Mouse (Mus musculus) left cerebral cortex, adult 2 months (tissue): ENCODE results near the gene Olfr645. TPM values are rescaled to one million over a fixed set of nuclear protein-coding genes. Genes with fewer than 3 reads are reported as not detected.

Experiments used
- DNase-seq, 2 experiments: peaks; one replicate each; pipeline ENCODE4 v3.0.0; 2021 to 2022; ENCODE audit warnings: low spot score in 2 of 2, mixed read lengths in 1 of 2; ENCODE audit errors: extremely low spot score in 1 of 2
- H3K27ac ChIP-seq: fragments of 200-600 bp; 2 replicates; pipeline ENCODE4 v1.8.1; 2022
- H3K4me3 ChIP-seq: fragments of 200-600 bp; 2 replicates; pipeline ENCODE4 v1.8.1; 2022
- CTCF ChIP-seq: fragments of 200-600 bp; IDR thresholded peaks from 2 replicates; pipeline ENCODE4 v1.8.1; 2022; ENCODE audit warnings: antibody characterized with exemption, mild to moderate bottlenecking, moderate library complexity
- intact Hi-C: fragments of 180-260 bp; cut with DNase I; formaldehyde crosslinking; loops from one replicate; pipeline ENCODE4 v1.15.1; 2025
- long read RNA-seq, 2 experiments: library from polyadenylated mRNA; stranded (forward); transcript quantifications; one replicate each; pipeline ENCODE4 v2.0.0; 2021; ENCODE audit warnings: borderline mapping rate in 2 of 2
- total RNA-seq, 2 experiments: library from RNA; stranded (reverse); gene quantifications; 2 replicates each; pipeline ENCODE4 v1.2.3; 2021

Gene Olfr645
- not detected for total RNA-seq
- long read RNA-seq, experiment 1, result 0 reads
- long read RNA-seq, experiment 2, result 0 reads

DNA sequence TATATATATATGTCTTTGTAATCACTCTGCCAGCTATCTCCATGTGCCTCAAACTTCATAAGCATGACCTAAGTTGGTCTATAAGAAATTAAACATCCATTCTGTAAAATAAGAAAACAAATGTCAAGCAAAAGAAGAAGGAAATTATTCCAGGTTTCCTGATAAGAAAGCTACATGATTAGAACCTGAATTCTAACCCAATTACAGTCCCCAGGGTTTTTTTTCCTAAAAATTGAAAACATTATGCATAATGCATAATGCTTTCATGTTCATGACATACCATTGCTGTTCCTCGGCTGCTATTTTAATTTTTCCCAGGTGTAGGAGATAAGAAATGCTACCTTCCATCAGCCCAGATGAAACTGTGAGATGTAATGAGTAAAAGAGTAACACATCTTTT lies at the start of gene Olfr645:
Gene Olfr645, minus strand, starts transcription at position 101 of the 400 bp plus-strand sequence.
- no peak for TF ChIP-seq CTCF
- Histone ChIP-seq H3K27ac (no peak within 1 kb of the TSS), H3K4me3 (no peak within 1 kb of the TSS)
- no peak for DNase-seq
- intact Hi-C loops, result no loop called here

GRCm38 (mm10) chr7:104129726-104130125 lies 44.5 kb upstream of the Olfr645 start, which contains the start of gene Ubqln5:
TSS of gene Ubqln5 (minus strand) at chr7:104129826.
- no peak within 1 kb of the TSS for H3K4me3 ChIP-seq
- intact Hi-C loops, result no loop called here
- TF ChIP-seq CTCF, result no peak
- DNase-seq, result no peak
- H3K27ac ChIP-seq, result no peak within 1 kb of the TSS

DNA sequence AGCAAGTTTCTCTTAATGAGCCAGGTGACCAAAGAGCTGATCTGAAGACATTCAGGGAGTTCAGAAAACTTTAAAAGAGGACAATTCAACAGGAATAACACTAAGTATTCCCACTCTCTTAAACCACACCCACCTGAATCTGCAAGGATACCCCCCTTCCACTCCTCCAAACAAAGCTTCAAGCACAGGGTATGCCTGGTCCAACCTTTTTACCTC lies 19.4 kb upstream of the Olfr645 start, which contains the start of gene Olfr646:
Gene Olfr646, plus strand, starts transcription at position 117 of the 216 bp plus-strand sequence.
- TF ChIP-seq CTCF, result no peak
- Histone ChIP-seq H3K4me3 (no peak within 1 kb of the TSS), H3K27ac (no peak within 1 kb of the TSS)
- intact Hi-C loops, result no loop called here
- no peak for DNase-seq

DNA sequence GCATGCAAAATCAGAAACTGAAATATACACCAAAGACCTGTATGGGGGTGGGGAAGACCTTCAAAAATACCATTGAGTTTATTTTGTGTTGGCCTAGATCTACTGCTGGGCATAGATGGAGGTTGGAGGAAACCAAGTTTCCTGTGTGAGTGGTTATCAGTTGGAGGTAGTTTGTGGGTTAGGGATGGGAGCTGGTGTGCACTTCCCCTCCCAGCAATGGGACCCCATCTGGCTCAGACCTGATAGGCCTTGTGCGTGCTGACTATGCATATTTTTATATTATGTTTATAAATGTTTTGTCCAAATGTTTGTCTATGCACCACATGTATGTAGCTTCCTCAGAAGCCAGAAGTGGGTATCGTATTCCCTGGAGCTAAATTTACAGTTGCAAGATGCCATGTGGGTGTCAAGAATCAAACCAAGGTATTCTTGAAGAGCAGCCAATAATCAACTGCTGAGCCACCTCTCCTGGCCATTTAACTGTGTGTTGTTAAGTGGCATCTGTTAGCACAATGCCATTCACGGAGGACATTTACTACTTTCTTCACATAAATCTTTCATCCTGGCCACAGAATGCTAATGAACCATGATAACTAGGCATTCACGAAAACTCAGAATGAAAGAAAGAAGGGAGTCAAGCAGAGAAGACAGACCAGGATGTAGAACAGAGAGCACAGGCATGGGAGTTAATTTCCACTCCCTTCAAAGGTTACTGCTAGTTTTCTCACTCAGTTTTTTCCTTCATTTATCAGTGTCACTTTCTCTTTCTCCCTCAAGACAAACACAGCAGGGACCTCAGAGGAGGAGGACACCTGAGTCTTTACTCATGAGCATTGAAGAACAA lies 18.9 kb upstream of the Olfr645 start:
- no peak for TF ChIP-seq CTCF
- no peak for DNase-seq
- intact Hi-C loops, result no loop called here
- Histone ChIP-seq H3K27ac (no peak overlapping the region), H3K4me3 (no peak overlapping the region)

- intact Hi-C loops, result no loop called here
- TF ChIP-seq CTCF, result no peak
- no peak for DNase-seq
- Histone ChIP-seq H3K27ac (no peak within 1 kb of the TSS), H3K4me3 (no peak within 1 kb of the TSS)
These were observed 13.5 kb downstream of the Olfr645 start, which contains the start of gene Olfr644 for GRCm38 (mm10) chr7:104071769-104072168. TSS of gene Olfr644 (minus strand) at chr7:104071869.

DNA sequence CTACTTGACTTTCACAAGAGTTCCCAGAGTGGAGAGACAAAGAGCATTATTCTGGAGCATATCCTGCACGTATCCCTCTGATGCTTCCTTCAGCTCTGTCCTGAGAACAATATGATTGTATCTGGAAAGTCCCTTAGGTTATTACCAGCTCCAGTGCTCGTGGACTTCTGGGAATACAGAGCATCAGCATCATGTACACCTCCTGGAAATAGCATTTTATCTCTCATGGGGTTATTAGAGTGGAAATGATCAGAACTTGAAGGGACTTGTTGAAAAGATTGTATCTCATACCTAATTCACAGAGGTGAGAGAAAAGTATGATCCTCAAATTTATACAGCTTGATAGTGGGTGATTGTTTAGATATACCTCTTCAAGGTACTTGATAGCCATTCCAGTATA lies 23.9 kb downstream of the Olfr645 start, which contains the start of gene 4930516K23Rik:
Gene 4930516K23Rik, minus strand, starts transcription at position 101 of the 400 bp plus-strand sequence.
- Histone ChIP-seq H3K27ac (no peak within 1 kb of the TSS), H3K4me3 (no peak within 1 kb of the TSS)
- no peak for TF ChIP-seq CTCF
- intact Hi-C loops, result no loop called here
- DNase-seq, result no peak

- Histone ChIP-seq H3K4me3 (no peak overlapping the region), H3K27ac (no peak overlapping the region)
- no peak for TF ChIP-seq CTCF
- no peak for DNase-seq
- intact Hi-C loops, result no loop called here
These were observed 26.1 kb downstream of the Olfr645 start for GRCm38 (mm10) chr7:104059215-104059614.

DNA sequence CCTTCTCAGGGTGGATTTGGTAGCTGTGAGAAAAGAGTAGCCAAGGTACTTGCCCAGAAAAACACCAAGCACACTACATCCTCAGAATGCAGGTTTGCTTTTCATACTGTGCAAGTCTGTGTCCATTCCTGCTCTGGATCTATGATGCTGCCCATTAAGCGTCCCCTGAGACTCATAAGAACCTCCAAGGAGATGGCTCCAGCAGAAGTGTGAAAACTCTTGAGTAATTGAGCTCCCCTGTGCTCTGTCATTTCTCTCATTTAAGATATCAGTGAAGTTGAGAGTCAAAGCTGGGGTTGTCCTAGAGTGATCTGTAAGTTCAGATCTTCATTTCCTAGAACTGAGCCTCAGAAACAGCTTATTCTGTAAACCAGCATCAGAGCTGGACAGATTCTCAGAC lies 32.7 kb downstream of the Olfr645 start, which contains the start of gene Olfr642:
Gene Olfr642, minus strand, starts transcription at position 101 of the 400 bp plus-strand sequence.
- no peak for DNase-seq
- no peak within 1 kb of the TSS for H3K27ac ChIP-seq
- TF ChIP-seq CTCF, result no peak
- H3K4me3 ChIP-seq, result no peak within 1 kb of the TSS
- intact Hi-C loops, result no loop called here

DNA sequence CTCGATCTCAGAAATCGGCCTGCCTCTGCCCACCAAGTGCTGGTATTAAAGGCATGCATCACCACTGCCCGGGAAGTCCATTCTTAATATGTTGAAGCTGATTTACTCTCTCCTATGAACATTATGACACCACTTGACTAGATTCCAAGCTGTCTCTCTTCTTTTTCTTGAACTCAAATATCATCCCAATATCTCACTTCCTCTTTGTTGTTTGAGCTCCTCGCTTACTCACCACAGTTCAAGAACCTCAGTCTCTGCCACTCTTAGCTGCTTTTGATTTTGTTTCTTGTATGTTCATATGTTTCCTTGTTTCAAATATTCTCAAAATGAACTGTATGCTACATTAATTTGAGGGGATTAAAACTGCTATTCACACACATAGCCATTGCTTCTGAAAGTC lies 34.5 kb downstream of the Olfr645 start:
- DNase-seq, result no peak
- TF ChIP-seq CTCF, result no peak
- Histone ChIP-seq H3K27ac (no peak overlapping the region), H3K4me3 (no peak overlapping the region)
- intact Hi-C loops, result no loop called here

GRCm38 (mm10) chr7:104035145-104035544 lies 50.1 kb downstream of the Olfr645 start, which contains the start of gene Olfr641:
TSS of gene Olfr641 (plus strand) at chr7:104035445.
- TF ChIP-seq CTCF, result no peak
- no peak within 1 kb of the TSS for H3K4me3 ChIP-seq
- H3K27ac ChIP-seq, result no peak within 1 kb of the TSS
- intact Hi-C loops, result no loop called here
- DNase-seq, result no peak

Other genes starting within 250 kb of the Olfr645 start
- not detected for gene Hbb-bh2, start 244.9 kb downstream of the Olfr645 start, total RNA-seq
- gene Hbb-bh1, start 242.3 kb downstream of the Olfr645 start, total RNA-seq, result not detected
- gene Hbb-y, start 232.2 kb downstream of the Olfr645 start, total RNA-seq, result not detected
- gene Olfr66, start 199.2 kb downstream of the Olfr645 start, total RNA-seq, result not detected
- not detected for gene Olfr64, start 191.0 kb downstream of the Olfr645 start, total RNA-seq
- not detected for gene Olfr65, start 182.0 kb downstream of the Olfr645 start, total RNA-seq
- not detected for gene Olfr631, start 156.6 kb downstream of the Olfr645 start, total RNA-seq
- gene Olfr632, start 151.1 kb downstream of the Olfr645 start, total RNA-seq, result not detected
- gene Olfr633, start 141.0 kb downstream of the Olfr645 start, total RNA-seq, result not detected
- gene Olfr635, start 114.3 kb downstream of the Olfr645 start, total RNA-seq, result under 1 TPM; 0.05 to 0.09 TPM
- gene Olfr638, start 86.7 kb downstream of the Olfr645 start, total RNA-seq, result not detected
- under 1 TPM; 0.07 to 0.19 TPM for gene Olfr639, start 68.2 kb downstream of the Olfr645 start, total RNA-seq
- gene Olfr640, start 59.9 kb downstream of the Olfr645 start, total RNA-seq, result not detected
- gene Olfr641, start 50.0 kb downstream of the Olfr645 start, total RNA-seq, result not detected
- not detected for gene Olfr642, start 32.8 kb downstream of the Olfr645 start, total RNA-seq
- gene 4930516K23Rik, start 24.0 kb downstream of the Olfr645 start, total RNA-seq, result not detected
- not detected for gene Olfr644, start 13.6 kb downstream of the Olfr645 start, total RNA-seq
- gene Olfr646, start 19.4 kb upstream of the Olfr645 start, total RNA-seq, result not detected
- gene Ubqln5, start 44.4 kb upstream of the Olfr645 start, total RNA-seq, result not detected
- gene Olfr643, start 51.9 kb upstream of the Olfr645 start, total RNA-seq, result not detected
- not detected for gene Ubqln3, start 57.8 kb upstream of the Olfr645 start, total RNA-seq
- not detected for gene Ubqlnl, start 65.1 kb upstream of the Olfr645 start, total RNA-seq
- gene Olfm5, start 79.4 kb upstream of the Olfr645 start, total RNA-seq, result not detected
- gene Olfr648, start 97.9 kb upstream of the Olfr645 start, total RNA-seq, result under 1 TPM; 0.26 to 0.27 TPM
- gene Olfr649, start 110.5 kb upstream of the Olfr645 start, total RNA-seq, result not detected
- gene Trim6, start 133.3 kb upstream of the Olfr645 start, total RNA-seq, result under 1 TPM; 0.19 to 0.34 TPM
- 1 to 10 TPM; 1.0 to 1.3 TPM for gene Trim34a, start 159.0 kb upstream of the Olfr645 start, total RNA-seq
- gene Trim5, start 202.6 kb upstream of the Olfr645 start, total RNA-seq, result under 1 TPM; 0.43 to 0.51 TPM
- 1 to 10 TPM; 2.2 to 3.2 TPM for gene Trim12a, start 230.0 kb upstream of the Olfr645 start, total RNA-seq
- gene Trim34b, start 244.0 kb upstream of the Olfr645 start, total RNA-seq, result not detected